Mouse (Mus musculus) CD4-positive, CD25-positive, alpha-beta regulatory T cell, adult 4 months (primary cell): ENCODE results near the gene Zfp60. TPM values are rescaled to one million over a fixed set of nuclear protein-coding genes. Genes with fewer than 3 reads are reported as not detected.
"Not testable (repeated sequence)": the region's sequence is repeated elsewhere in the genome, so short reads cannot be mapped to it uniquely, and the experiment has no call there.

Experiments
- ATAC-seq: one replicate; pipeline ENCODE4 v1.8.0; 2017
- polyA plus RNA-seq, 2 experiments: library from polyadenylated mRNA; unstranded; fragments of 100-300 nt; shearing (Covaris generic); gene quantifications; one replicate each; pipeline ENCODE4 v1.2.1; 2017

Zfp60 gene
- polyA plus RNA-seq, 2 experiments from 2014 or later, result 11.7 to 19.1 TPM

DNA sequence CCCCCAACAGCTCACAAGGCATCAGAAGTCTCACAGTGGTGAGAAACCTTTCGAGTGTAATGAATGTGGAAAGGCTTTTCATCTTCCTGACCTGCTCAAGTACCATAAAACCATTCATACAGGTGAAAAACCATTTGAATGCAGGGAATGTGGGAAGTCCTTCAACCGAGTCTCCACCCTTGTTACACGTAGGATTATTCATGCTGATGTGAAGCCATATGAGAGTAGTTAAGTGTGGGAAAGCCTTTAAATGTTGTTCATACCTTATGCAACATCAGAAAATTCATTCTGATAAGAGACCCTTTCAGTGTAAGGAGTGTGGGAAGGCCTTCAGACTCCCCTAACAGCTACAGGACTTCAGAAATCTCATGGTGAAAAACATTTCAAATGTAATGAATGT is 62.7 kb downstream of the Zfp60 start:
- ATAC-seq, result not testable (repeated sequence)

DNA sequence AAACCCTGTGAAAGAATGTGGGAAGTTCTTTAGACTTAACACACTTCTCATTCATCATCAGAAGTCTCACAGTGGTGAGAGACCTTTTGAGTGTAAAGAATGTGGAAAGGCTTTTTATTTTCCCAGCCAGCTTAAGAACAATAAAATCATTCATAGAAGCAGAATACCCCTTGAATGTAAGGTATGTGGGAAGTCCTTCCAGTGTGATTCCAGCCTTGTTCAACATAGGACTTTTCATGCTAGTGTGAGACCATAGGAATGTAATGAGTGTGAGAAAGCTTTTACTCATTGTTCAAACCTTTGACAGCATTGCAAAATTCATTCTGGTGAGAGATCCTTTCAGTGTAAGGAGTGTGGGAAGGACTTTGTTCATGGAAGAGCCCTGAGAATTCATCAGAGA is 63.4 kb downstream of the Zfp60 start:
- no peak for ATAC-seq

DNA sequence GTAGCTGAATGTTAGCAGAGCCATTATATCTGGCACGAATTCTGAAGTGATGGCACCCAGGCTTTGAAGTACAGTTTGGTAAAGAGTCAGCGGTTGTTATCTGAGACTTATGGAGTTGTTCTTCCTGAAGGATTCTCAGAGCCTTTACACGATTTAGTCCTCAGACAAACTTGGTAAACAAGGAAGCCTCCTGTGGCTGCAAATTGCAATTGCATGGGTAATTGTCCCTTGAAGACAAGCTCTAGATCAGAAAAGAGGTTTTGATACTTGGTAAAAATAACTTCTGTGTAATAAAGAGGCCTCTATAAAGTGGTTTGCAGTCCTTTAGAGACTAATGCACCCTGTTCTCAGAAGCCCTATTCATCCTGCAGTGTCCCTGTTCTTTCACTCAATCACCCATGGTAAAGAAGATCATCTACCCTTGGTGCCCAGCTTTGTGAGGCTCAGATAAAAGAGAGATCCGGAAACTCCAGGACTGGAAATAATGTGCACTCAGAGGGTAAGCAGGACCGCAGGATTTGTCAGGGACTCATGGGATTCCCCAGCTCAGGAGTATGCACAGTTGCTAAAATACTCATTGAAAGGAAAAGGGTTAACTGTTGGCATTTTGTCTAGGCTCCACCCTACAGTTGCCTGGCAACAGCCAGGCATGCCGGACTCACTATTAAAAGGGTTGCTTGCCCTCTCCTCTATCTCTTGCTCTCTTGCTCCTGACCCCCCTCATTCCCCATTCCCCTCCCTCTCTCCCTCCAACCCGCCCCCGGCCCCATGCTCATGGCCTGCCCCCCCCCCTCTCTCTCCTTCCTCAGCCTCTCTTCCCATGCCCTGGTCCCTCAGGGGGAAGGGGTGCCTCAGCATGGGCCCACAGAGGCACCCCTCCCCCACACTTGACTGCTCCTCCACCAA is 67.0 kb downstream of the Zfp60 start:
- ATAC-seq, result no peak

DNA sequence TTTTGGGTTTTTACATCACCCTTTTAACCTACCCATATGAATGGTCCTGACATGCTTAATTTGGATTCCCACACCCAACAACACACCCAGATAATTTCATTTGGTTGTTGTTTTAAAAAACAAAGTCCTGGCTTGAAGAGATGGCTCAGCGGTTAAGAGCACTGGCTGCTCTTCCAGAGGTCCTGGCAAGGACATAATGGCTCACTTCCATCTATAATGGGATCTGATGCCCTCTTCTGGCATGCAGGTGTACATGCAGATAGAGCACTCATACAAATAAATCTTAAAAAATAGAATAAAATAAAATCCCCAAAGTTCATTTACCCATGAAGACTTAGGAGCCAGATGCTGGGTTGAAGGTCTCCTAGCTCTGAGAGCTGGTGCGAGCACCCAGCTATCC is 69.9 kb downstream of the Zfp60 start:
- no peak for ATAC-seq

DNA sequence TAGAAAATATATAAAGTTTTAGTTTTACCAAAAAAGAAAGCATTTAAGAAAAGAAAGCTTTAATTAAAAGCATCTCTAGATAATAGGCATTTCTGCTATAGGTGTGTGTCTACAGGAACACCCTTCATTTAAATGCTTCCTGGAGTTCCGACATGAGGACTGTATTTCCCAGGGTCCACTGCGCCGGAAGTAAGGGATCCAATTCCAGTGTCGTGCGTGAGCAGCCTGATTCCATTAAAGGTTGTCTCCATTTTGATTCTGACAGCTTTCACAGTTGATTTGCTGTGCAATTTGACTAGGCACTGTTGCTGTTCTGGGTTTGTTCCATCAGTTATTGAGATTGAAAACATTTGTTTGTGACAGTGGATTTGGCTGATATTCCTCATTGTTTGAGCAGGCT is 71.8 kb downstream of the Zfp60 start:
- ATAC-seq, result no peak

Other genes with a start within 250 kb of the Zfp60 start
- 10 to 100 TPM; 46.0 to 51.9 TPM for gene Sertad1, start 244.5 kb upstream of the Zfp60 start, polyA plus RNA-seq
- under 1 TPM; 0.22 to 0.62 TPM for gene Prx, start 232.1 kb upstream of the Zfp60 start, polyA plus RNA-seq
- under 1 TPM in 1 of 2 experiments, not detected in 1; 0.28 TPM for gene Hipk4, start 208.1 kb upstream of the Zfp60 start, polyA plus RNA-seq
- gene Pld3, start 178.2 kb upstream of the Zfp60 start, polyA plus RNA-seq, result 100 to 1,000 TPM; 191 to 306 TPM
- gene 2310022A10Rik, start 178.2 kb upstream of the Zfp60 start, polyA plus RNA-seq, result 10 to 100 TPM; 15.0 to 25.3 TPM
- gene Akt2, start 139.8 kb upstream of the Zfp60 start, polyA plus RNA-seq, result 10 to 100 TPM; 39.2 to 57.3 TPM
- not detected for gene Ttc9b, start 77.5 kb upstream of the Zfp60 start, polyA plus RNA-seq
- 1 to 10 TPM in 1 of 2 experiments, under 1 TPM in 1; 0.76 to 1.5 TPM for gene Map3k10, start 56.8 kb upstream of the Zfp60 start, polyA plus RNA-seq
- gene Zfp607b, start 42.0 kb upstream of the Zfp60 start, polyA plus RNA-seq, result 1 to 10 TPM; 3.0 to 3.6 TPM
- gene Zfp626, start 75.8 kb downstream of the Zfp60 start, polyA plus RNA-seq, result 10 to 100 TPM in 1 of 2 experiments, 1 to 10 TPM in 1; 6.1 to 11.8 TPM
- gene Zfp59, start 107.2 kb downstream of the Zfp60 start, polyA plus RNA-seq, result 1 to 10 TPM; 6.6 to 7.3 TPM
- 1 to 10 TPM; 7.5 to 9.0 TPM for gene Zfp607a, start 126.1 kb downstream of the Zfp60 start, polyA plus RNA-seq
- 10 to 100 TPM in 1 of 2 experiments, 1 to 10 TPM in 1; 8.3 to 10.0 TPM for gene Zfp974, start 198.1 kb downstream of the Zfp60 start, polyA plus RNA-seq
- gene Zfp780b, start 247.8 kb downstream of the Zfp60 start, polyA plus RNA-seq, result 10 to 100 TPM; 36.1 to 37.0 TPM